Mouse (Mus musculus) stomach, embryonic 15.5 days (tissue): Measurements from ENCODE around the gene Rnf11. TPM values are rescaled to one million over a fixed set of nuclear protein-coding genes. Genes with fewer than 3 reads are reported as not detected.
A peak's percentile ranks its signal among the peaks of the same experiment; 100 is the strongest.

Source experiments
- ATAC-seq: fragments of 200-750 bp; cut with Nextera tagmentation; 2 replicates; pipeline ENCODE4 v1.8.0; 2017; ENCODE audit warnings: low read depth, moderate number of reproducible peaks, moderate TSS enrichment; ENCODE audit not compliant: insufficient read depth, low FRiP score
- H3K27ac ChIP-seq: fragments of 300-500 bp; sonication (generic); 2 replicates; pipeline ENCODE4 v1.5.1; 2015; ENCODE audit warnings: mild to moderate bottlenecking, inconsistent platforms
- H3K27me3 ChIP-seq: fragments of 300-500 bp; sonication (generic); replicated peaks from 2 replicates; pipeline ENCODE4 v1.6.1; 2015; ENCODE audit warnings: inconsistent platforms
- H3K36me3 ChIP-seq: fragments of 300-500 bp; sonication (generic); 2 replicates; pipeline ENCODE4 v1.6.1; 2015; ENCODE audit warnings: inconsistent platforms
- H3K4me1 ChIP-seq: fragments of 300-500 bp; sonication (generic); 2 replicates; pipeline ENCODE4 v1.6.1; 2015; ENCODE audit warnings: inconsistent platforms
- H3K4me2 ChIP-seq: fragments of 300-500 bp; sonication (generic); 2 replicates; pipeline ENCODE4 v1.6.1; 2015; ENCODE audit warnings: mild to moderate bottlenecking, inconsistent platforms
- H3K4me3 ChIP-seq: fragments of 300-500 bp; sonication (generic); replicated peaks from 2 replicates; pipeline ENCODE4 v1.5.1; 2015; ENCODE audit warnings: inconsistent platforms
- H3K9ac ChIP-seq: fragments of 300-500 bp; sonication (generic); 2 replicates; pipeline ENCODE4 v1.6.1; 2015; ENCODE audit warnings: inconsistent platforms
- H3K9me3 ChIP-seq: fragments of 300-500 bp; sonication (generic); 2 replicates; pipeline ENCODE4 v1.6.1; 2016; ENCODE audit warnings: inconsistent platforms
- WGBS: fragments of 180-500 bp; shearing (Covaris S2); methylation state at CpG from one replicate; pipeline ENCODE4 v1.1.7; 2015; 5-methylcytosine and 5-hydroxymethylcytosine counted together
- polyA plus RNA-seq: library from polyadenylated mRNA; unstranded; fragments of >200 nt; fragmentation: Nextera tagmentation; extraction: Ambion mirVana; gene quantifications from 2 replicates; pipeline ENCODE4 v1.2.1, GENCODE M21; 2015

Gene Rnf11
- polyA plus RNA-seq, 1 experiment from 2014 or later: 37.0 TPM

GRCm38 (mm10) chr4:109475078-109475477 lies 9.4 kb downstream of the Rnf11 start:
- H3K4me3 ChIP-seq: peak overlapping the region; percentile 93; the same call in 1 of the 2 replicates
- H3K4me1 ChIP-seq: peaks cover 11% of the 10 kb centered on the region; the same call in 1 of the 2 replicates
- no peaks in the 10 kb centered on the region for H3K9me3 ChIP-seq
- ATAC-seq: no peak
- no peaks in the 10 kb centered on the region for H3K27me3 ChIP-seq
- no peaks in the 10 kb centered on the region for H3K36me3 ChIP-seq
- 37% methylated on average over 2 of the region's 2 CpGs for WGBS
- peak overlapping the region; percentile 72 for H3K4me2 ChIP-seq
- no peak overlapping the region for H3K27ac ChIP-seq
- no peak overlapping the region; the same call in 1 of the 2 replicates for H3K9ac ChIP-seq

DNA sequence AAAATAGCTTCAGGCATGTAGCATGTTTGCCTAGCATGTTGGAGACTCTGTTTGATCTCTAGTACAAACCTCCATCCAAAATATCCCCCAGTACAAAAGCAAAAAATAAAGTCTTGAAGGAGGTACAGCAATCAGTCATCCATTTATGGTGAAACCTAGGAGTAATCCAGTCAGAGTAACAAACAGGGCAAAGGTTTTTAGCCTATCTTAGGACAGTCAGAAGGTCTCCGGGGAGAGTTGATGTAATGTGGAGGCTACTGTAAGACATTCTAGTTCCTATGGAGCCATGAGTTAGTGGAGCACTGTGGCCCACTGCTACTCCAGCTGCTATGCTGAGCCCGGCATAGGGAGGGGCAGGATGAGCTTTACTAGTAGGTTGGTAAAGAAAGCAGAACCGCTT lies 12.0 kb downstream of the Rnf11 start:
- Histone ChIP-seq H3K27ac (no peak overlapping the region), H3K4me3 (no peak overlapping the region), H3K36me3 (no peaks in the 10 kb centered on the region), H3K4me2 (no peak overlapping the region), H3K27me3 (no peaks in the 10 kb centered on the region), H3K4me1 (peaks cover 11% of the 10 kb centered on the region; the same call in 1 of the 2 replicates), H3K9ac (no peak overlapping the region), H3K9me3 (no peaks in the 10 kb centered on the region)
- no peak for ATAC-seq
- 86% methylated on average over 3 of the region's 3 CpGs for WGBS

DNA sequence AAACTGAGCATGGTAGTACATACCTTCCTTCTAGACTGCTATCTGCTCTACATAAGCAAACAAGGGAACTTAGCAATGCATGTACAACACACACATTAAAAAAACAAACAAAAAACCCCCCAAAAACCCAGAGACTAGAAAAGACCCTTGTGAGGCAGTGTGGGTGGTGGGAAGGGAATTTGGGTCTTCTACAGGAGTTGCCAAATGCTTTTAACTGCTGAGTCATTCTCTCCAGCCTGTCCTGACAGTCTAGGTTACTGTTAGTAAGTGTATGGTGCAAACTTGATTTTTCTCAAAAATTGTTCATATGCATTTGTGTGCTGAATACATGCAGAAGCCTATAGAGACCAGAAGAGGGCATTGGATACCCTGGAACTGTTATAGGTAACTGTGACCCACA lies 12.9 kb downstream of the Rnf11 start:
- H3K4me2 ChIP-seq: no peak overlapping the region
- no peak overlapping the region for H3K27ac ChIP-seq
- no peak for ATAC-seq
- H3K27me3 ChIP-seq: no peaks in the 10 kb centered on the region
- no peaks in the 10 kb centered on the region for H3K9me3 ChIP-seq
- peaks cover 11% of the 10 kb centered on the region; the same call in 1 of the 2 replicates for H3K4me1 ChIP-seq
- H3K4me3 ChIP-seq: no peak overlapping the region
- no peak overlapping the region for H3K9ac ChIP-seq
- H3K36me3 ChIP-seq: no peaks in the 10 kb centered on the region

DNA sequence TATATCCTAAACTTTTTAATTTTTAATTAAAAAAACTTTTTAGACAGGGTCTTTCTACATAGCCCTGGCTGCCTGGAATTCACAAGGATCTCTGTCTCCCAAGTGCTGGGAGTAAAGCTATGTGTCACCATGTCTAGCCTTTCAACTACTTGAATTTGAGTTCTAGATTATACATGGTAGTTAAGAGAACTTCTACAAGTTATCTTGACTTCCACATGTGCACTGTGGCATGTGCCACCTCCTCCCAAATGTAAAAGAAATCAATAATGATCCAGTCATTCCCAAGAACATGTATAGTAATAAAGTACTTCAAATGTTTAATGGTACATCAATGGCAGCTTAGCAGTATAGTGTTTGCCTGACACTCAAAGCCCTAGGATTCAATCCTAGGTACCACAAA lies 16.8 kb downstream of the Rnf11 start:
- H3K27ac ChIP-seq: no peak overlapping the region
- ATAC-seq: no peak; the same call in 1 of the 2 replicates
- H3K9me3 ChIP-seq: no peaks in the 10 kb centered on the region
- H3K4me2 ChIP-seq: no peak overlapping the region
- peaks cover 4% of the 10 kb centered on the region; the same call in 1 of the 2 replicates for H3K4me1 ChIP-seq
- no peak overlapping the region for H3K4me3 ChIP-seq
- no peaks in the 10 kb centered on the region for H3K36me3 ChIP-seq
- H3K9ac ChIP-seq: no peak overlapping the region
- no peaks in the 10 kb centered on the region for H3K27me3 ChIP-seq

- no peak for ATAC-seq
- H3K4me1 ChIP-seq: no peaks in the 10 kb centered on the region
- no peak overlapping the region for H3K27ac ChIP-seq
- no peak overlapping the region for H3K9ac ChIP-seq
- no peaks in the 10 kb centered on the region for H3K9me3 ChIP-seq
- H3K27me3 ChIP-seq: no peaks in the 10 kb centered on the region
- no peaks in the 10 kb centered on the region for H3K36me3 ChIP-seq
- H3K4me2 ChIP-seq: no peak overlapping the region
- H3K4me3 ChIP-seq: no peak overlapping the region
Observed at GRCm38 (mm10) chr4:109463892-109464291, 20.6 kb downstream of the Rnf11 start.

- H3K4me2 ChIP-seq: no peak overlapping the region
- no peaks in the 10 kb centered on the region for H3K27me3 ChIP-seq
- H3K4me3 ChIP-seq: no peak overlapping the region
- no peak overlapping the region for H3K9ac ChIP-seq
- peak overlapping the region; percentile 60 for H3K27ac ChIP-seq
- no peaks in the 10 kb centered on the region for H3K36me3 ChIP-seq
- peak; percentile 83; the same call in 1 of the 2 replicates for ATAC-seq
- 29% methylated on average over 3 of the region's 3 CpGs for WGBS
- H3K4me1 ChIP-seq: no peaks in the 10 kb centered on the region
- no peaks in the 10 kb centered on the region for H3K9me3 ChIP-seq
Observed at GRCm38 (mm10) chr4:109460421-109461179, 23.9 kb downstream of the Rnf11 start.

DNA sequence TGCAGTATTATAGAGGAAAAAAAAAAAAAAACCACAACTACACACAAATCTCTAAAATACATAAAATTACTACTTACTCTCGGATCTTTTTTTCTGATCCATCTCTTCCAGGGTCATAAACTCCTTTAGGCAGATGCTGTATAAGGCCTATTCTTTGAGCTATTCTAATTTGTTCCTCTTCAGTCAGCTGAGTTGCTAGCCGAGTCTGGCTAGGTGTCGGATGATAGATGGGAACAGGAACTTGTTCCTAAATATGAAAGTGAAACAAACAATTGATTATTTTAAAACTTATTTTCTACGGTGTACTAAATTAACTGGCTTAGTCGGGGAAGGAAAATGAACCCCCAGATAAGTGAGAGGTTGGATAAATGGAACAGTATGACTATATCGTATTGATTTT lies 27.7 kb downstream of the Rnf11 start:
- 83% methylated on average over 6 of the region's 6 CpGs for WGBS
- H3K4me2 ChIP-seq: no peak overlapping the region
- H3K36me3 ChIP-seq: no peaks in the 10 kb centered on the region
- H3K27me3 ChIP-seq: no peaks in the 10 kb centered on the region
- no peaks in the 10 kb centered on the region for H3K9me3 ChIP-seq
- no peak overlapping the region for H3K4me3 ChIP-seq
- no peaks in the 10 kb centered on the region for H3K4me1 ChIP-seq
- H3K9ac ChIP-seq: no peak overlapping the region
- ATAC-seq: no peak
- H3K27ac ChIP-seq: no peak overlapping the region

DNA sequence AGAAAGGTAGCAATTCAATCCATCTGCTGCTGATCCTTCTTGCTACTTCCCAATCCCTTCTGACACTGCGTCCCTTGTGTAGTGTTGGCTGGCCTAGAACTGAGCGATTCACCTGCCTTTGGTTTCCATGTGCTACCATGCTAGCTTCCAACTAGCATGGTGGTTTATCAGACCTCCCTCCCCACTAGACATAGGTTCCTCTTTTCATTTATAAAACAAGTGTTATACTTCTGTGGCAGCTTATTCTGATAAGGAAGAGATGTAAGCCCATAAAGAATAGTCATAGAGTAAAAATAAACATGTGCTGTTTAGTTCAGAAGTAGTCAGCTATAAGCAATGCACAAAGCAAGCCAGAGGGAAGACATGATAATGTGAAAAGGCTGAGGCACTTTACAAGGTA lies 36.0 kb downstream of the Rnf11 start:
- no peaks in the 10 kb centered on the region for H3K27me3 ChIP-seq
- 91% methylated on average over 2 of the region's 2 CpGs for WGBS

DNA sequence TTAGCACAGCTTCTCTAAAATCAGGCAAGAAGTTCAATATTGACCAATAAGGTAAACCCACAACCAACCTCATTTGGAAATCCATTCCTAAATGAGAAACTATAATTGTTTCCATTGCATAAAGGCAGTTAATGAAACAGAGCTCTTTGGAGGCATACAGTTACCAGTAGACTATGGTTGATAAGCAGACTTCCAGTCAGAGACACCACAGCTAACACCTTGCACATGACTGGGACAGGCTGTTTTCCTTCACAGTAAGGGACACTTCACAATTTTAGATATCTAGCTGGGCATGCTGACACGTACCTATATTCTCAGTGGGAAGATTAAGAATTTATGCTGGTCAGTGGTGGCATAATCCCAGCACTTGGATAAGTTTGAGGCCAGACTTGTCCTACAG lies 38.6 kb downstream of the Rnf11 start:
- H3K4me2 ChIP-seq: no peak overlapping the region
- no peaks in the 10 kb centered on the region for H3K4me1 ChIP-seq
- H3K4me3 ChIP-seq: no peak overlapping the region
- H3K27me3 ChIP-seq: no peaks in the 10 kb centered on the region
- H3K9ac ChIP-seq: no peak overlapping the region
- no peak overlapping the region for H3K27ac ChIP-seq
- no peaks in the 10 kb centered on the region for H3K36me3 ChIP-seq
- WGBS: 75% methylated on average over 1 of the region's 1 CpGs
- H3K9me3 ChIP-seq: no peaks in the 10 kb centered on the region
- ATAC-seq: no peak

More for the DNA sequence above, 36.0 kb downstream of the Rnf11 start:
- Histone ChIP-seq H3K9ac (no peak overlapping the region), H3K4me3 (no peak overlapping the region), H3K36me3 (no peaks in the 10 kb centered on the region), H3K4me2 (no peak overlapping the region), H3K4me1 (no peaks in the 10 kb centered on the region), H3K9me3 (no peaks in the 10 kb centered on the region), H3K27ac (no peak overlapping the region)
- ATAC-seq: no peak

DNA sequence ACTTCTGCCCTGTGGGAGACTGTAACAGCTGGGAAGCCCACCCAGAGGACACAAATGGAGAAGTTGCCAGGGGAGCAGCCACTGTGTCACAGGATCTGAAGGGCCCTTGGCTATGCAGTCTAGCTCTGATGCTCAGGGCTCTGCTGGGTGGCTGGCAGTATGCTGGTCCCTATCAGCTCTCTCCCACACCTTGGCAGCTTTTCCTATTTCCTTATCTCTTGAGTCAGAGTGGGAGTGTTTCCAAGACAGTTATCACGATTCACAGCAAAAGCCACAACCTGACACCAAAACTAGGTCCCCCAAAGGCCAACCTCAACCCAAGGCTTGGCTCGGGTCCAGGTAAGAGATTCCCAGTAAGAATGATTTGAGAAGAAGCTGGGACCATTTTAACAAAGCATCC lies 39.1 kb downstream of the Rnf11 start:
- Histone ChIP-seq H3K9ac (no peak overlapping the region), H3K27me3 (no peaks in the 10 kb centered on the region), H3K9me3 (no peaks in the 10 kb centered on the region), H3K27ac (no peak overlapping the region), H3K4me3 (no peak overlapping the region), H3K36me3 (no peaks in the 10 kb centered on the region), H3K4me2 (no peak overlapping the region), H3K4me1 (no peaks in the 10 kb centered on the region)
- 68% methylated on average over 2 of the region's 2 CpGs for WGBS
- ATAC-seq: peak; percentile 94

GRCm38 (mm10) chr4:109444951-109445350 lies 39.6 kb downstream of the Rnf11 start:
- no peak overlapping the region for H3K4me3 ChIP-seq
- H3K9me3 ChIP-seq: no peaks in the 10 kb centered on the region
- WGBS: 84% methylated on average over 2 of the region's 2 CpGs
- H3K27ac ChIP-seq: no peak overlapping the region
- ATAC-seq: peak; percentile 63; the same call in 1 of the 2 replicates
- H3K4me1 ChIP-seq: no peaks in the 10 kb centered on the region
- no peaks in the 10 kb centered on the region for H3K36me3 ChIP-seq
- no peak overlapping the region for H3K9ac ChIP-seq
- H3K4me2 ChIP-seq: no peak overlapping the region
- H3K27me3 ChIP-seq: no peaks in the 10 kb centered on the region

DNA sequence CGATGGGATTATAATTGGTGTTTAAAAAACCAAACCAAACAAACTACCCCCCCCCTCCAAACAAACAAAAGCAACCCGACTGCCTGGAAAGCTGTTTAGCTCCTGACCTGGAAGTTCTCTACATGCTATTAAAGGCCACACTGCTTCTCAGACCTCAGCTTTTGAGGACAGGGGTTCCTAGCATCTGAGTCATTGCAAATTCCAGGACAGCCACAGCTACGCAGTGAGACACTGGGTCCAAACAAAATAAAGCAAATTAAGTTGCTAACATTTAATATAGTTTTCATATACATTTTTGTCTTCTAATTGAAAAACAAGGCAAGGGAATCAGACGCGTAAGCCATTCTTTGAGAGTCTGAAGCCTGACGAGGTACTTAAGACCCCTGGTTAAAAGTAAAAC lies 40.1 kb downstream of the Rnf11 start:
- H3K9me3 ChIP-seq: no peaks in the 10 kb centered on the region
- H3K4me1 ChIP-seq: no peaks in the 10 kb centered on the region
- H3K4me2 ChIP-seq: no peak overlapping the region
- no peaks in the 10 kb centered on the region for H3K36me3 ChIP-seq
- no peak overlapping the region for H3K9ac ChIP-seq
- no peak overlapping the region for H3K27ac ChIP-seq
- H3K27me3 ChIP-seq: no peaks in the 10 kb centered on the region
- no peak for ATAC-seq
- no peak overlapping the region for H3K4me3 ChIP-seq
- 75% methylated on average over 6 of the region's 6 CpGs for WGBS

DNA sequence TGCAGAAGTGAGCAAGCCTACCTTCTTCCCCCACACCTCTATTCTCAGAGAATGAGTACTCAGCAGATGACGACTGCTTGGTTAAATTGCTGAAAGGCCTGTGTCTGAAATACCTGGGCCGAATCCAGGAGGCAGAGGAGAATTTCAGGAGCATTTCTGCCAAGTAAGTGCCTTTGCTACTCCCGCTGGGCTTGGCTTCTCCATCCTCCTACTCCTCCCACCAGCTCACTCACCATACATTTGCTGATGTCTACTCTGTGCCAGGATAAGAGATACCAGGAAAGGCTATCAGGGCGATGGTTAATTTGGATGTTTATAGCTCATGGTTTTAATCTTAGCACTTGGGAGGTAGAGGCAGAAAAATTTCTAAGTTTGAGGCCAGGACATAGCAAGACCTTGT lies 41.9 kb downstream of the Rnf11 start:
- WGBS: 74% methylated on average over 4 of the region's 4 CpGs
- H3K4me1 ChIP-seq: no peaks in the 10 kb centered on the region
- no peak overlapping the region for H3K27ac ChIP-seq
- H3K36me3 ChIP-seq: no peaks in the 10 kb centered on the region
- H3K9ac ChIP-seq: no peak overlapping the region
- H3K27me3 ChIP-seq: no peaks in the 10 kb centered on the region
- H3K4me2 ChIP-seq: no peak overlapping the region
- H3K4me3 ChIP-seq: no peak overlapping the region
- no peak for ATAC-seq
- H3K9me3 ChIP-seq: no peaks in the 10 kb centered on the region
